Mouse (Mus musculus) liver, embryonic 14.5 days (tissue): Measurements from ENCODE around the gene Hist1h4m.
"Not testable (repeated sequence)": the region's sequence is repeated elsewhere in the genome, so short reads cannot be mapped to it uniquely, and the experiment has no call there.

ENCODE experiments used
- CTCF ChIP-seq: IDR thresholded peaks from 2 replicates; pipeline ENCODE4 v1.5.1; 2016; ENCODE audit warnings: antibody characterized with exemption, low read depth, control low read depth
- EP300 ChIP-seq: IDR thresholded peaks from 2 replicates; pipeline ENCODE4 v1.6.1; 2016; ENCODE audit warnings: antibody characterized with exemption, low read depth

- TF ChIP-seq CTCF: not testable (repeated sequence)
- peak; percentile 53; the same call in 1 of the 2 replicates for TF ChIP-seq EP300
These were observed 20.2 kb downstream of the Hist1h4m start, which contains the start of gene Hist1h4n for GRCm38 (mm10) chr13:21831418-21832394.
